Mouse (Mus musculus): Measurements from ENCODE around the gene Naa20. TPM values are rescaled to one million over a fixed set of nuclear protein-coding genes. Genes with fewer than 3 reads are reported as not detected.
A peak's percentile ranks its signal among the peaks of the same experiment; 100 is the strongest.
"Not testable (repeated sequence)": the region's sequence is repeated elsewhere in the genome, so short reads cannot be mapped to it uniquely, and the experiment has no call there.

Naa20 gene
- total RNA-seq, 2 experiments from 2014 or later: 62.3 to 69.6 TPM

- DNase-seq (ENCODE audit: low spot score in 2 of 2): no peak
Measured at GRCm38 (mm10) chr2:145884036-145884912, 17.6 kb upstream of the Naa20 start.

- DNase-seq (ENCODE audit: low spot score in 2 of 2): no peak
Measured at GRCm38 (mm10) chr2:145884913-145885785, 16.8 kb upstream of the Naa20 start.

- peak in 1 of 2 experiments; percentile 25 for DNase-seq (ENCODE audit: low spot score in 2 of 2)
Measured at GRCm38 (mm10) chr2:145887937-145888765, 13.7 kb upstream of the Naa20 start.

- DNase-seq (ENCODE audit: low spot score in 2 of 2): no peak
Measured at GRCm38 (mm10) chr2:145888766-145889480, 13.0 kb upstream of the Naa20 start.

GRCm38 (mm10) chr2:145890571-145890970 lies 11.3 kb upstream of the Naa20 start:
- DNase-seq (ENCODE audit: low spot score in 2 of 2): no peak

- no peak for DNase-seq (ENCODE audit: low spot score in 2 of 2)
Measured at GRCm38 (mm10) chr2:145893756-145894155, 8.1 kb upstream of the Naa20 start.

GRCm38 (mm10) chr2:145898106-145898505 lies 3.8 kb upstream of the Naa20 start:
- no peak for DNase-seq (ENCODE audit: low spot score in 2 of 2)

- DNase-seq (ENCODE audit: low spot score in 2 of 2): not testable (repeated sequence)
Measured at GRCm38 (mm10) chr2:145900318-145900717, 1.6 kb upstream of the Naa20 start.

GRCm38 (mm10) chr2:145903061-145903901 lies 1.4 kb downstream of the Naa20 start:
- peak; percentile 90 to 94 for DNase-seq (ENCODE audit: low spot score in 2 of 2)

GRCm38 (mm10) chr2:145903983-145904616 lies 2.2 kb downstream of the Naa20 start:
- no peak for DNase-seq (ENCODE audit: low spot score in 2 of 2)

GRCm38 (mm10) chr2:145905156-145905555 lies 3.3 kb downstream of the Naa20 start:
- no peak for DNase-seq (ENCODE audit: low spot score in 2 of 2)

GRCm38 (mm10) chr2:145905884-145906283 lies 4.0 kb downstream of the Naa20 start:
- DNase-seq (ENCODE audit: low spot score in 2 of 2): not testable (repeated sequence)

- no peak for DNase-seq (ENCODE audit: low spot score in 2 of 2)
Measured at GRCm38 (mm10) chr2:145920941-145921650, 19.2 kb downstream of the Naa20 start.

GRCm38 (mm10) chr2:145934339-145935231 lies 32.7 kb downstream of the Naa20 start, which contains the start of the genes Cfap61 and Crnkl1:
Cfap61 (plus strand) TSS chr2:145934784.
Crnkl1 (minus strand) TSS chr2:145935014.
- DNase-seq (ENCODE audit: low spot score in 2 of 2): peak; percentile 90 to 92

GRCm38 (mm10) chr2:145936975-145937374 lies 35.1 kb downstream of the Naa20 start:
- no peak for DNase-seq (ENCODE audit: low spot score in 2 of 2)

- no peak for DNase-seq (ENCODE audit: low spot score in 2 of 2)
Measured at GRCm38 (mm10) chr2:145941403-145941802, 39.5 kb downstream of the Naa20 start.

- DNase-seq (ENCODE audit: low spot score in 2 of 2): no peak
Measured at GRCm38 (mm10) chr2:145944286-145944685, 42.4 kb downstream of the Naa20 start.
